Mouse (Mus musculus): Measurements from ENCODE around the gene Olfr479.
"Not testable (repeated sequence)": the region's sequence is repeated elsewhere in the genome, so short reads cannot be mapped to it uniquely, and the experiment has no call there.

Olfr479 gene

DNA sequence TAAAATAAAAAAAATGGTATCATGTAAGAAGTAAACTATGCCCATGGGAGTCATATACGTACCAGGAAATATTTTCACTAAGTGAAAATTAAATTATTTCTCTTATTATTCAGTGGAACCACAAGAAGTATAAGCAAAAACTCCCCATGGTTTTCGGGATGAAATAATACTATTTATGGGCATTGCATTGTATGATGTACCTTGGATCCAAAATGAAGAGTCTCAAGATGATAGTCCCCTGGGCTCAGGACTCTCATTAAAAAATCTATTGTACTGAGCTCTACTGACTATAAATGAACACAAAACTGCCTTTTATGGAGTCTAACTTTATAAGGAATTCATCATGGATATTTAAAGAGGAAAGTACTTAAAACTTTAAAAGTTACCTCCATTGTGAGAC, at the start of gene Olfr479:
Gene Olfr479 (plus strand): TSS at position 301 of the 400 bp plus-strand sequence.
- DNase-seq = no peak

DNA sequence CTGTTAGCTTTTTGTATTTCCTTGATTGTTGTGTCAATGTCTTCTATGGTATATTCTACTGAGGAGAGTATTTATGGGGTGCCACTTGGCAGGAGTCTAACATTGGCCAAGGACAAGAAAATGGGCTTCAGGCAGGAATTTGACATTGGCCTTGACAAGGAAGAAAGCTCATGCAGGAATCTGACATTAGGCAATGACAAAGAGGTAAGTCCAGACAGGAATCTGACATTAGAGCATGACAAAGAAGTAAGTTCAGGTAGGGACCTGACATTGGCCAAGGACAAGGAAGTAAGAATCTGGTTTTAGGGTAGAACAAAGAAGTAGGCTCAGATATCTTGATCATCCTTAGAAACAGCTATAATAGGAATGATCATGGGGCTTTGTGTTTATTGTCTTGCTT, 36.2 kb upstream of the Olfr479 start:
- DNase-seq = not testable (repeated sequence)

DNA sequence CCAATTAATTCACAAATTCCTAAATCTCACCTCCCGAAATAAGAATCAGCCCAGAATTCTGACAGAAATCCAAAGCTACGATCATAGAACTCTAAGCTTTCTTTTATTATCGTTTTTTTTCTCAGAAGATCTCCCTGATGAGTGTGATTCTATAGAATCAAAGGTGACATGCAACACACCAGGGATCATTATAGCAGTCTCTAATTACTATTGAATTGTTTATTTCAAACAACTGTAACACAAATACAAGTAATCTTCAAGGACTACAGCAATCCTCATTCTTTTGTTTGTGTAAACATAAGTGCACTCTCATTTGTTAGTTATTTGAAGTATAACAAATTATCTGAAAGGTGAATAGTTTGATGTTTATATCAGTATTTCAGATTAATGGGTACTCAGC, 16.6 kb upstream of the Olfr479 start, which contains the start of gene Olfr478:
Gene Olfr478 (minus strand): TSS at position 101 of the 400 bp plus-strand sequence.
- DNase-seq = no peak

DNA sequence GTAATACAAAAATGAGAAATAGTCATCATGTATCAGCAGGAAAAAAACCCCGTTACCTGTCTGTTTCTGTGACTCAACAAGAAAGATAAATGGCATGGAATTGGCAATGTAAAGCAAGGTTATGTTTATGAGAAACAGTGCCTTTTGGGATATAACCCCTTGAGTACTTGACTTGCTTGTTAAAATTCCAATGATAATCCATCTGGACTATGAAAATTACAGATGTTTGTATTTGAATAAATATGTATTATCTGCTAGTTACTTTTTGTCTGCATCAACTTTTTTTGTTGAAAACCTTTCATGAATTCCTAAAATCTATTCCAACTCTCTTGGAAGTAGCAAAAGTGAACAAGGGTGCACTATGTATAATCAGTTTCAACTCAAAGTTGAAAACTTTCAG, 16.8 kb downstream of the Olfr479 start, which contains the start of gene Olfr480:
Gene Olfr480 (minus strand): TSS at position 101 of the 400 bp plus-strand sequence.
- DNase-seq = no peak

DNA sequence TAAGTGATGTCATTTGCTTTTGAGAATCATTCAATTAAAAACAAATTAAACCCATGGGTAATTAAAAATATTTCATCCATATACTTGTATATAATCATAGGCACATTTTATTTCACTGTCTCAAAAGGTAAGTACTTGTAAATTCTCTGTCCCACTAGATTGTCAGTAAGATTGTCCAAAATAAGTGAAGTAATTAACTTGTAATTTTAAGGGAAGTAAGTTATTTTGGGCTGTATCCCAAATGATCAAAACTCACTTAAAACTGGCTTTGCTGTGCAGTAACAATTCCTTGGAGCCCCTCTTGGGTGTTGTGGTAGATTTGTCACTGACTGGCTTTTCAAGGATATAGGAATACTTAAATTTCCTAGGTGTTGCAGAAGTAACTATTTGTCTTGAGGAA, 29.1 kb downstream of the Olfr479 start, which contains the start of gene Olfr481:
Gene Olfr481 (plus strand): TSS at position 301 of the 400 bp plus-strand sequence.
- no peak for DNase-seq

DNA sequence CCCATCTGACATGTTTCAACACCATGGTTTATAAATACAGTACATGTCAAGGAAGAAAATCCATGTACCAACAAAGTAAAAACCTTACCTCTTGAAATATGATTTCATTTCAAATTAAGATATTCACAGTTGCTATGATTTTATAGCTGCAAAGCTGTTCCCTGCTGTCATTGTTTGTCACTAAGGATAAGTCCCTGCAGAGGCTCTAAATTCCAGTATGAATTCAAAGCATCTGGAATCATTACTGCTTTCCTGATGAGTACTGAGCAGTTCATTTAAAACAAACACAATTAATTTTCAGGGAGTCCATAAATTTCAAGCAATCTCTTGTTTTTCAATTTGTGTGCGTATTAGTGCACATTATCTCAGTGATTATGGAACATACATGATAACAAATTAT, 47.0 kb downstream of the Olfr479 start, which contains the start of gene Olfr482:
Gene Olfr482 (minus strand): TSS at position 101 of the 400 bp plus-strand sequence.
- no peak for DNase-seq

DNA sequence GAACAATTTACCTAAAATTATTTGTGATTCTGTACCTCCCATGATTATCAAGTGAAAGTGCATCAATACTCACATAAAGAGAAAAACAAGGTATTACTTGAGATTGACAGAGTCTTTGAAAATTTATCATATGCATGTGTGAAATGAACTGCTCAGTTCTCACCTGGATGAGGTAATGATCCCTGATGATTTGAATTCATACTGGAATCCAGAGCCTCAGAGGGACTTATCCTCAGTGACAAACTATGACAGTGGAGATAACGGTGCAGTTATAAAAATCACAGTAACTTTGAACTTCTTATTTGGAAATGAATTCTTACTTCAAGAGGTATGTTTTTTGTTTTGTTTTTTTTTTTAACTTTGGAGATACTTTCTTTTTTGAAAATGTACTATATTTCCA, 50.1 kb downstream of the Olfr479 start, which contains the start of gene Olfr483:
Gene Olfr483 (plus strand): TSS at position 301 of the 400 bp plus-strand sequence.
- DNase-seq = no peak
